Mouse (Mus musculus): ENCODE data around the gene Cd6. TPM values are rescaled to one million over a fixed set of nuclear protein-coding genes. Genes with fewer than 3 reads are reported as not detected.

Gene Cd6
- total and polyA plus RNA-seq, 3 experiments = not detected

DNA sequence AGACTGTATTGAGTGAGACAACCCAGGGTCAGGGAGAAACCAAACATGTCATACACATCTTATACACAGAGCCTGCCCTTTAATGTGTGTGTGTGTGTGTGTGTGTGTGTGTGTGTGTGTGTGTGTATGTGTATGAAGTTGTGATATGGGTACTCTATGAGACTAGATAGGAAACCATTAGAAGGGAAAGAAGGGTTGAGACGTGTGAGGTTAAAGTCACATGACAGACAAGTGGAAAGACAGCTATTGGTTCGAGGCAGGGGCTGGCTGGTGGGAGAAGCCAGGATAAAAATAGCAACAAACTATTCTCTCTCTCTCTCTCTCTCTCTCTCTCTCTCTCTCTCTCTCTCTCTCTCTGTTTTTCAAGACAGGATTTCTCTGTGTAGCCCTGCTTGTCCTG lies 13.4 kb downstream of the Cd6 start:
- no peaks in the 10 kb centered on the region; a peak in 1 of 4 replicates for H3K36me3 ChIP-seq (ENCODE audit: control insufficient read depth in 1 of 2, insufficient read depth in 2 of 2, low read length in 2 of 2)
- no peaks in the 10 kb centered on the region for H3K4me1 ChIP-seq (ENCODE audit: control insufficient read depth in 1 of 2, insufficient read depth in 2 of 2, low read length in 2 of 2)
- no peak for TF ChIP-seq TBP (IDR thresholded peaks at IDR 0.05; ENCODE audit: low read depth, low read length)
- no peak overlapping the region for H3K27ac ChIP-seq (ENCODE audit: control insufficient read depth, low read depth, low read length)
- no peaks in the 10 kb centered on the region for H3K9me3 ChIP-seq (replicated peaks; ENCODE audit: insufficient read depth, low read length)
- no peak overlapping the region for H3K9ac ChIP-seq (ENCODE audit: control insufficient read depth, low read depth, low read length, poor library complexity, severe bottlenecking)
- no peaks in the 10 kb centered on the region; a peak in 3 of 4 replicates for H3K27me3 ChIP-seq (ENCODE audit: control insufficient read depth in 1 of 2, insufficient read depth in 2 of 2, low read length in 2 of 2)
- no peak for DNase-seq (ENCODE audit: low read depth, low spot score)
- H3K79me2 ChIP-seq (ENCODE audit: control insufficient read depth, insufficient read depth, low read length, poor library complexity) = no peaks in the 10 kb centered on the region
- H3K4me3 ChIP-seq (ENCODE audit: control insufficient read depth in 1 of 2, insufficient read depth in 1 of 2, low read depth in 2 of 2, low read length in 2 of 2) = no peak overlapping the region

DNA sequence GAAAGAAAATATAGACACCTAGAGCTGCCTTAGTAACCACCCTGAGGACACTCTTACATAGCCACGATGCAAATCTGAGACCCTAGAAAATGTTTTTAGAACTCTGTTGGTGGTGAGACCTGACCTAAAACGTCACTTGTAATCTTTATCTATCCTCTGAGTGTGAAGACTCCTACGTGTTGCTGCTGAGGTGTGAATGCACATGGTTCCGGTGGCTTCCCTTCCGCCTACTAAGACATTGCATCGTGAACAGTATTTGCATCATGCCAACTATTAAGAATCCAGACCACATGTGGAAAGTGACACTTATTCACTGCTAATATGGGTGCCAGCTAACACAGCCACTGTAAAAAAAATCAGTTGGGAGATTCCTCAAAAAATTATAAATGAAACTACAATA lies 14.0 kb downstream of the Cd6 start:
- TF ChIP-seq USF1 (IDR thresholded peaks at IDR 0.05; ENCODE audit: low read depth, low read length) (no peak), BHLHE40 (IDR thresholded peaks at IDR 0.05; ENCODE audit: borderline replicate concordance, low read depth, low read length) (no peak), SIN3A (IDR thresholded peaks at IDR 0.05; ENCODE audit: low read length) (no peak), ZC3H11A (IDR thresholded peaks at IDR 0.05; ENCODE audit: low read depth, low read length) (no peak), EP300 (IDR thresholded peaks at IDR 0.05; ENCODE audit: low read depth in 1 of 2, low read length in 2 of 2) (no peak), POLR2A (IDR thresholded peaks at IDR 0.05; ENCODE audit: control insufficient read depth in 1 of 2, insufficient read depth in 1 of 2, low read depth in 1 of 2, low read length in 2 of 2, poor library complexity in 1 of 2) (no peak), ZNF384 (IDR thresholded peaks at IDR 0.05; ENCODE audit: low read depth, low read length) (no peak), MEF2A (IDR thresholded peaks at IDR 0.05; ENCODE audit: extremely low read depth, insufficient replicate concordance, low read depth, low read length, poor library complexity, severe bottlenecking) (no peak), MXI1 (IDR thresholded peaks at IDR 0.05; ENCODE audit: low read depth, low read length) (no peak), TAL1 (IDR thresholded peaks at IDR 0.05; ENCODE audit: low read length) (no peak), MAZ (IDR thresholded peaks at IDR 0.05; ENCODE audit: low read depth, low read length) (no peak), CHD2 (IDR thresholded peaks at IDR 0.05; ENCODE audit: low read length) (no peak), RAD21 (IDR thresholded peaks at IDR 0.05; ENCODE audit: low read depth, low read length) (no peak), TCF12 (IDR thresholded peaks at IDR 0.05; ENCODE audit: low read depth, low read length) (no peak), ZMIZ1 (IDR thresholded peaks at IDR 0.05; ENCODE audit: low read depth, low read length) (no peak), GABPA (IDR thresholded peaks at IDR 0.05; ENCODE audit: low read depth, low read length) (no peak), POLR2AphosphoS2 (IDR thresholded peaks at IDR 0.05; ENCODE audit: low read length) (no peak), ELF1 (IDR thresholded peaks at IDR 0.05; ENCODE audit: low read depth, low read length) (no peak), UBTF (IDR thresholded peaks at IDR 0.05; ENCODE audit: borderline replicate concordance, insufficient read depth, low read depth, low read length) (no peak)
- H3K27ac ChIP-seq (ENCODE audit: control insufficient read depth, low read depth, low read length) = no peak overlapping the region
- no peaks in the 10 kb centered on the region; a peak in 3 of 4 replicates for H3K27me3 ChIP-seq (ENCODE audit: control insufficient read depth in 1 of 2, insufficient read depth in 2 of 2, low read length in 2 of 2)
- H3K4me3 ChIP-seq (ENCODE audit: control insufficient read depth in 1 of 2, insufficient read depth in 1 of 2, low read depth in 2 of 2, low read length in 2 of 2) = no peak overlapping the region
- H3K9ac ChIP-seq (ENCODE audit: control insufficient read depth, low read depth, low read length, poor library complexity, severe bottlenecking) = no peak overlapping the region
- no peak for DNase-seq (ENCODE audit: low read depth, low spot score)
- no peaks in the 10 kb centered on the region; a peak in 1 of 4 replicates for H3K36me3 ChIP-seq (ENCODE audit: control insufficient read depth in 1 of 2, insufficient read depth in 2 of 2, low read length in 2 of 2)
- no peaks in the 10 kb centered on the region for H3K4me1 ChIP-seq (ENCODE audit: control insufficient read depth in 1 of 2, insufficient read depth in 2 of 2, low read length in 2 of 2)
- H3K9me3 ChIP-seq (replicated peaks; ENCODE audit: insufficient read depth, low read length) = no peaks in the 10 kb centered on the region
- no peaks in the 10 kb centered on the region for H3K79me2 ChIP-seq (ENCODE audit: control insufficient read depth, insufficient read depth, low read length, poor library complexity)
